Mouse (Mus musculus): ENCODE results near the gene Ifna11.

Gene Ifna11

DNA sequence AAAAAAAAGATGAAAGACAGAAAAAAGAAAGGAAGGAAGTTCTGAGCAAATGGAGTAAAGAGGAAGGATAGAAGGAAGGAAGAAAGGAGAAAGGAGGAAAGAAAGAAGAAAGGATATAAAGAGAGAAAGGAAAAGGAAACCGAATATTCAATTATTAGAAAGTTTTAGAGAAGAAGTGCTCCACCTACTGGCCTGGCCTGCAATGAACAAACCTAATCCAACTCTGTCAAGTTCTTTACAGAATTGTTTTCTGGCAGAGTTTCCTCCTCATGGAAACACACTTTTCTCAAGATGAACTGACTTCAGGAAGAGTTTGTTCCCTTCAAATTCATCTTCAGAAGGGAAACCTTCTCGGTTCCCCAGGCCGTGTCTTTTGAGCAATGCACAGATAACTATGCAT lies 19.1 kb downstream of the Ifna11 start:
- no peak for DNase-seq (ENCODE audit: extremely low read depth, insufficient read length, low spot score)

DNA sequence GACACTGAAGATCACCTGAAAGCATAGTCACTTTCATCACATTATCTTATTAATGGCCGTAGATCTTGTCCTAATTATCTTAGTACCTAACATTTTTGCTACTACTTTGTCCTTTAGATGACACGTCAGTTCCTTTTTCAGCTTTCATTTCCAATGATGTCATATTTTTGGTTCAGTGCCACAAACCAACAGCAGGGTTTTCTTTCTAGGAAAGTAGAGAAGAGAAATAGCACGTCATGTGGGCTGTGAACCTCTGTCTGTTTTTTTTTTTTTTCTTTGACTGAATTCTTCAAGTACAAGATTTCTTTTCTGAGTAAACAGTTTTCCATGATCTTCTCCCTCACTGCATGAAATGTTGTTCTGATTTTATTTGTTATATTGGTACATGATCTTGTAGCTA lies 20.3 kb downstream of the Ifna11 start:
- DNase-seq (ENCODE audit: extremely low read depth, insufficient read length, low spot score) = no peak

DNA sequence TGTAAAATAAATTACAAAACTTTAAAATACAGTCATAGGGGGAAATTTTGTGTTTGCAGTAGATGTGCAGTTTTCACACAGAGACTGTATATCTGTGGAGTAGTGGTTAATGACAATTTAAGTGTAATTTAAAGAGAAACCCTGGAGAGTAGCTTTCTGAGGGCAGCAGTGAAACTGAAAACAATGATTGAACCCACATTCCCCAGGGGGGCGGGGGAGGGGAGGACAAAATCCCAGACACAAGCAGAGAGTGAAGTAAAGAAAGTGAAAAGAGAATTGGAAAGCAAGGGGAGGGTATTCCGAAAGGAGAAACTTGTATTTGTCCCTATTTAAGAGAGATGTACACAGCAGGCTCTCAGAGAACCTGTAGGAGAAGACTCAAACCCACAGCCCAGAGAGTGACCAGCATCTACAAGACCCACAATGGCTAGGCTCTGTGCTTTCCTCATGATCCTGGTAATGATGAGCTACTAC lies 21.7 kb downstream of the Ifna11 start, which contains the start of gene Ifna4:
Gene Ifna4 (plus strand): TSS at position 424 of the 474 bp plus-strand sequence.
- DNase-seq (ENCODE audit: extremely low read depth, insufficient read length, low spot score) = no peak

DNA sequence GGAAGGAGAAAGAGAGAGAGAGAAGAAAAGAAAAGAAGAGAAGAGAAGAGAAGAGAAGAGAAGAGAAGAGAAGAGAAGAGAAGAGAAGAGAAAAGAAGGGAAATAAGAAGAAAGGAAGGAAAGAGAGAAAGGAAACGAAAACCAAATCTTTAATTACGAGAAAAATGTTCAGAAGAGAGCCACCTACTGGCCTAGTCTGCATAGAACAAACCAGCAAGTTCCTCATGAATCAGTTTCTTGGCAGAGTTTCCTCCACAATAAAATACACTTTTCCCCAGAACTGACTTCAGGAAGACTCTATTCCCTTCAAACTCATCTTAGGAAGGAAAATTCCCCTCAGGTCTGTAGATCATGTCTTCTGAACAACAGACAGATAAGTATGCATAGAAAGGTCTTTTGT lies 25.6 kb downstream of the Ifna11 start:
- DNase-seq (ENCODE audit: extremely low read depth, insufficient read length, low spot score) = peak; percentile 9

DNA sequence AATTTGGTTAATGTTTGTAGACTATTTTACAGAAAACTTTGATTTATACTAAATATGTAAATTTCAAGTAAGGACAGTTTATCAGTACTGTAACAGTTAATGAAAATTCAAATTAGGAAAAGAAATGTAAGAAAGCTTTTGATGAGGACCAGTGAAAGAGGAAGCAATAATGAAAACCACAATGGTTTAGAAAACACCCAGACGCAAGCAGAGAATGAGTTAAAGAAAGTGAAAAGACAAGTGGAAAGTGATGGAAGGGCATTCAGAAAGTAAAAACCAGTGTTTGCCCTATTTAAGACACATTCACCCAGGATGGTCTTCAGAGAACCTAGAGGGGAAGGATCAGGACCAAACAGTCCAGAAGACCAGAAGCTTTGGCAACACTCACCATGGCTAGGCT lies 29.9 kb downstream of the Ifna11 start, which contains the start of gene Ifna1:
Gene Ifna1 (plus strand): TSS at position 390 of the 400 bp plus-strand sequence.
- DNase-seq (ENCODE audit: extremely low read depth, insufficient read length, low spot score) = no peak

DNA sequence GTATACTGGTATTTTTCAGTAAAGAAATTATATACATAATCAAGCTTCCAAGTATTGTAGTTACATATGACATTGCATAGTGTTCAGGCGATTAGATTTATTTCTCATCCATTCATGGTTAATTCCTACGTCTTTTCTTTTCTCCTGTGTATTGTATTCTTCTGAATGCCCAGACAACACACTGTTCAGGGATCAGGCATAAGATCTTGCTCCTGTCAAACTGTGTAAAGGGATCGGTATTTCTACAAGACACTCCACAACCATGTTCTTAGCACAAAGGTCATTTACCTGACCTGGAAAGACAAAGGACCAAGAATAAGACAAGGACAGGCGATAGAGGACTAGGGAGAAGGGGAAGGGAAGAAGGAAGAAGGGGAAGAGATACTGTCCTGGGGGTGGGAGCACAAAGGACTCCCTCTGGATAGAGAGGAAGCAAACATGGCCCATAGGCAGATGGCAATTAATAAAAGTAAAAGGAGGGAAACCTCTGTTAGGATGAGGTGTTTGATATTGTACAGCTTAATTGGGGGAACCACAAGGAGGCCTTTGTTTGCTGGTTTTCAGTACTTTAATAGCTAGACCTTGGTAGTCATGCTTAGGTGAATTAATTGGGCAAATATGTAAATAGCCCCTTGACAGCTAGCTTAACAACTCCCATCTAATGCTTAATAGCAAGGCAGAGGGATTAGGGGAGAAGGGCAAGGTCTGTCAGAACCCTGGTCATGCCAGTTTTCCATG lies 31.4 kb downstream of the Ifna11 start:
- DNase-seq (ENCODE audit: extremely low read depth, insufficient read length, low spot score) = no peak

DNA sequence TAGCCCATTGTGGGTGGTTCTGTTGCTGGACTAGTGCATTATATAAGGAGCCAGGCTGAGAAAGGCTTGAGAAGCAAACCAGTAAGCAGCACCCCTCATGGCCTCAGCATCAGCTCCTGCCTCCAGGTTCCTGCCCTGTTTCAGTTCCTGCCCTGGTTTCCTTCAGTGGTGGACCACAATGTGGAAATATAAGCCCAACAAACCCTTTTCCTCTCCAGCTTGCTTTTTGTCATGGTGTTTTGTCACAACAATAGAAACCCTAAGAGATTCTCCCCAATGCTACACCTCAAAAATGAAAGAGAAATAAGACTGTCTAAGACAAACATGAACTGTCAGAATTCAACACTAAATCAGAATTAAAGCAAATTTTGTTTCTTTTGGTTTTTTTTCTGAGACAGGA lies 39.5 kb downstream of the Ifna11 start:
- no peak for DNase-seq (ENCODE audit: extremely low read depth, insufficient read length, low spot score)

DNA sequence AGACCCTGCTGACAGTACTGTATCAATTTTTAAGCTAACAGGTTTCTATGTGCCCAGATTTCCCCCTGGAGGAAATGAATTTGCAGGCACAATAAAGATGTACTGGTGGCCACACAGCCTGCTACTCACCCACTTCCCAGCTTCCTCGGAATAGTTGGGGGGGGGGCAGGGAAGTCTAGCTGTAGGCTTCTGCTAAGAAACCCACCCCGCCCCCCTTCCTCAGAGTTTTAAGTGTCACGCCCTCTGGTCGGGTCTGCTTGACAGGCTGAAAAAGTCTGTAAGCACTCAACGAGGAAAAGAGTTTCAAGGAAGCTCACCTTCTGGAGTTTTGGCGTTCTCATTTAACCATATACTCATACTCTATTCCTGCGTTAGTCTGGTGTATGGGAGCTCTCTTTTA lies 43.5 kb downstream of the Ifna11 start:
- no peak for DNase-seq (ENCODE audit: extremely low read depth, insufficient read length, low spot score)

DNA sequence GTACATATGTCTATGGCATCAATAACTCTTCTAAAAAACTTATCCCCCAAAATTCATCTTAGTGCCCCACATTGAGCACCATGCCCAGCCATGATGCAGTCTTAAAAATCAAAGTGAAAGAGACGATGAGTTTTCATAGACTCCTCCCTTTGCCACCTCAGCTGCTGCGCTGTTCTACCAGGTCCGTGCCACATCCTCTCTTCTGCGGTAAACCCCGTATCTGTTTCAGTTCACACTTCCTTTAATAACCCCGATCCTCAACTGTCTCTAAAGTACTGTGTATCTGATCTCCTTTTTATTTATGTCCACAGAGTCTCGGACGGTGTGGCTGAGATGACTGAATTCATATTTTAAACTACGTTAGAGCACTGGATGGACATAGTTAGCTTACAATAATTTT lies 44.8 kb downstream of the Ifna11 start:
- no peak for DNase-seq (ENCODE audit: extremely low read depth, insufficient read length, low spot score)

DNA sequence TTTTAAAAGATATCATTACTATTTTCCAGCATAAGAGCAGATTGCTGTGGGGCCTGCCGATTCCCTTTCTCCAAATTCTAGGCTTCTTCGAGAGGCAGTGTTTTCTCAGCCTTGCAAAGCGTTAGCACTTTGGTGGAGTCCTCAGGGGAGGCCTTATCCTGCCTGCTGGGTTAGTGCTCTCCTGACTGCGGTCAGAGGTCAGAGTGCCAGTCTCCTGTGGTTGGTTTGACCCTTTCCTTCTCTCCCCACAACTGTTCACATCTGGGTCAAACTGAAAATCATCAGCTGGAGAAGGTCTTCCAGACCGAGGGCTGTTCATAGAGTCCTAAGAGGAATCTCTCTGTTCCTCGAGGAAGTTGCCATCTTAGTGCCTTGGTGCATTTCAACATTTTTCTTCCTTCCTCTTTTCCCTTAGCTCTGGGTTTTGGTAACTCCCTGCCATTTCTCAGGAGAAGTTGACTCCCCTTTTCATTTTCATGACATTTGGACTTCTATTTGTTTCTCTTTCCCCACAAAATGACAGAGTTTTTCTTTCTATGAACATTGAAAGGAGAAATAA lies 45.3 kb downstream of the Ifna11 start:
- no peak for DNase-seq (ENCODE audit: extremely low read depth, insufficient read length, low spot score)

DNA sequence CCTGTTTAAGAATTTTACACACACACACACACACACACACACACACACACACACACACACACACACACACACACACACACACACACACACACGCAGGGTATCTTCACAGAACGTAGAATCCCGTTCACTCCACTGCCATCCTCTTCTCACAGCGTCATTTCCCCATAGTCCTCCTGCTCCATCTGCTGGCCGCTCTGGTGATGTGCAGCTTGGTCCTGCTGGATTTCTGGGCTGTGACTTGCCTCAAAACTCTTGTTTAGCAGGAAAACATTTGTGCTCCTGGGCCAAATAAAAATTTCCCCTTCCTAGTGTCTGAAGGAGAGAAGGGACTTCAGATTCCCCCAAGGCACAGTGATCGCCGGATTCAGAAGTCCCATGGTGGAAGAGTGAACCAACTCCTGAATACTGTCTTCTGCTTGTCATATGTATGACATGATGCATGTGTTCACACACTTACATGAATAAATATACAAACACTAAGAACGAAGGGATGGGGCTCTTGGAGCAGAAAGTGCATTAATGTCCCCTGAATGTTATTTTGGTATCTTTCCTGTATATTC lies 47.7 kb downstream of the Ifna11 start:
- DNase-seq (ENCODE audit: extremely low read depth, insufficient read length, low spot score) = peak; percentile 68

DNA sequence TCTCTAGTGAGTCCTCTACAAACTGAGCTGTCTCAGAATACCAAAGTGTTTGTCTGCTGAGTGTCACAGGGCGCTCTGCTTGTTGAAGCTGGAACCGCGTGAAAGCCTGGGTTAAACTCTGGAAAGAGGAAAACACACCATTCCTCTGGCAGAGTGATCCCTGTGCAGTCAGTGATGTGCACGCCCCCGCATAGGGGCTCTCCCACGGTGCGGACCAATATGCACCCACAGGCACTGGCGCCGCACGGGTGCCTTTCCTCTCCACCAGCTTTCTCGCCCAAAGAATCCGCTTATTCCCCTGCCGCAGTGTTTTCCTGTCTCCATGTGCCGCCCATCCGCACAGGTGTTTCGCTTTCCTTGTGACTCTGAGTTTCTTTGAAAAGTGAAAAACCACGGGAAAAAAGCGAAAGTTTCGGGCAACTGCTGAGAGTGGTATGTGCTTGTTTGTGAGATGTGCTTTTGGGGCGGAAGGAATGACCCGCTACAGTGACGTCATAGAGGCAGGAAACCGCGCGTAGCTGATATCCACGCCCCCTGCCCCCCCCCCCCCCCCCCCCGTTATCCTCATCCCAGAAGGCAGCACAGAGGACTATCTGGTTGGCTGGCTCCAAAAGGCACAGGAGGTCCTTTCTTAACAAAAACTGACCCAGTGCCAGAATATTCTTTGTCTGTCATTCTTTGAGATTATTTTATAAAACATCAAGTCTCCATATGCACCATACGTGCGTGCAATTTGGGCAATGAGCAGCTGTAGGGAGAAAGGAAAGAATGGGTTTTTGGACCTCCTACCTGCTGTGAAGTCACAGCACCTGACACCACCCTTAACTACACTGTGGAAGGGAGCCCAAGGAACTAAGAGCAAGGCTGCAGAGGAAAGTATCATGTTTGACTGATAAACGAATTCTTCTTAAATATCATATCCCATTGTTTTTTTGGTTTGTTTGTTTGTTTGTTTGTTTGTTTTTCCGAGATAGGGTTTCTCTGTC lies 48.5 kb downstream of the Ifna11 start:
- DNase-seq (ENCODE audit: extremely low read depth, insufficient read length, low spot score) = peak; percentile 76

Measured in 3134 (cell line).